Mouse (Mus musculus) embryonic facial prominence, embryonic 12.5 days (tissue): Measurements from ENCODE around the gene 1500011B03Rik. TPM values are rescaled to one million over a fixed set of nuclear protein-coding genes. Genes with fewer than 3 reads are reported as not detected.

Source experiments
- ATAC-seq: fragments of 200-750 bp; cut with Nextera tagmentation; 2 replicates; pipeline ENCODE4 v1.8.0; 2017; ENCODE audit not compliant: insufficient number of reproducible peaks, insufficient read depth, low FRiP score, low TSS enrichment
- H3K27ac ChIP-seq: fragments of 300-500 bp; sonication (generic); 2 replicates; pipeline ENCODE4 v1.5.1; 2016; ENCODE audit warnings: mild to moderate bottlenecking
- H3K27me3 ChIP-seq: fragments of 300-500 bp; sonication (generic); 2 replicates; pipeline ENCODE4 v1.6.1; 2016; ENCODE audit warnings: mild to moderate bottlenecking, moderate library complexity
- H3K36me3 ChIP-seq: fragments of 300-500 bp; sonication (generic); 2 replicates; pipeline ENCODE4 v1.6.1; 2016; ENCODE audit warnings: mild to moderate bottlenecking
- H3K4me1 ChIP-seq: fragments of 300-500 bp; sonication (generic); 2 replicates; pipeline ENCODE4 v1.6.1; 2016
- H3K4me2 ChIP-seq: fragments of 300-500 bp; sonication (generic); replicated peaks from 2 replicates; pipeline ENCODE4 v1.6.1; 2016; ENCODE audit warnings: mild to moderate bottlenecking, moderate library complexity
- H3K4me3 ChIP-seq: fragments of 300-500 bp; sonication (generic); 2 replicates; pipeline ENCODE4 v1.5.1; 2016; ENCODE audit warnings: mild to moderate bottlenecking
- H3K9ac ChIP-seq: fragments of 300-500 bp; sonication (generic); 2 replicates; pipeline ENCODE4 v1.6.1; 2016; ENCODE audit warnings: mild to moderate bottlenecking, moderate library complexity
- H3K9me3 ChIP-seq: fragments of 300-500 bp; sonication (generic); 2 replicates; pipeline ENCODE4 v1.6.1; 2016; ENCODE audit warnings: mild to moderate bottlenecking, moderate library complexity
- WGBS: fragments of 180-500 bp; shearing (Covaris S2); methylation state at CpG from one replicate; pipeline ENCODE4 v1.1.7; 2016; 5-methylcytosine and 5-hydroxymethylcytosine counted together
- polyA plus RNA-seq: library from polyadenylated mRNA; unstranded; fragments of >200 nt; fragmentation: Nextera tagmentation; extraction: Ambion mirVana; gene quantifications from 2 replicates; pipeline ENCODE4 v1.2.1, GENCODE M21; 2016

The 1500011B03Rik gene
- polyA plus RNA-seq, 1 experiment from 2014 or later: 113 TPM

GRCm38 (mm10) chr5:114776174-114776573 lies 47.1 kb downstream of the 1500011B03Rik start:
- H3K9ac ChIP-seq: no peak overlapping the region
- peak overlapping the region; percentile 73 for H3K4me2 ChIP-seq
- ATAC-seq: no peak
- peak overlapping the region; percentile 99 for H3K4me3 ChIP-seq
- 73% methylated on average over 7 of the region's 7 CpGs for WGBS
- no peaks in the 10 kb centered on the region for H3K9me3 ChIP-seq
- H3K27ac ChIP-seq: no peak overlapping the region
- H3K27me3 ChIP-seq: no peaks in the 10 kb centered on the region
- H3K36me3 ChIP-seq: no peaks in the 10 kb centered on the region
- peaks cover 18% of the 10 kb centered on the region for H3K4me1 ChIP-seq

- under 1% methylated on average over 45 of the region's 63 CpGs for WGBS
- no peaks in the 10 kb centered on the region for H3K9me3 ChIP-seq
- H3K4me2 ChIP-seq: peak within 1 kb of the TSS; percentile 73
- peak within 1 kb of the TSS; percentile 97 for H3K9ac ChIP-seq
- 0 out of 2 replicates have a peak, but pooled peaks have one; percentile 3 for ATAC-seq
- H3K4me1 ChIP-seq: peaks cover 18% of the 10 kb centered on the region
- peak within 1 kb of the TSS; percentile 92 for H3K27ac ChIP-seq
- H3K36me3 ChIP-seq: no peaks in the 10 kb centered on the region
- peak within 1 kb of the TSS; percentile 99 for H3K4me3 ChIP-seq
- no peaks in the 10 kb centered on the region for H3K27me3 ChIP-seq
These were observed 48.0 kb downstream of the 1500011B03Rik start, which contains the start of gene Git2 for GRCm38 (mm10) chr5:114775056-114775979. Gene Git2, minus strand, starts transcription at chr5:114775517.

GRCm38 (mm10) chr5:114774403-114775051 lies 48.7 kb downstream of the 1500011B03Rik start, which contains the start of gene Ankrd13a:
Gene Ankrd13a, plus strand, starts transcription at chr5:114774677.
- Histone ChIP-seq H3K4me1 (peaks cover 18% of the 10 kb centered on the region), H3K4me3 (peak within 1 kb of the TSS; percentile 99), H3K27ac (peak within 1 kb of the TSS; percentile 92), H3K9ac (peak within 1 kb of the TSS; percentile 97), H3K27me3 (no peaks in the 10 kb centered on the region), H3K4me2 (peak within 1 kb of the TSS; percentile 73), H3K9me3 (no peaks in the 10 kb centered on the region), H3K36me3 (no peaks in the 10 kb centered on the region)
- peak; percentile 81 for ATAC-seq
- under 1% methylated on average over 55 of the region's 73 CpGs for WGBS

GRCm38 (mm10) chr5:114773780-114774179 lies 49.5 kb downstream of the 1500011B03Rik start:
- no peaks in the 10 kb centered on the region for H3K36me3 ChIP-seq
- 1% methylated on average over 11 of the region's 11 CpGs for WGBS
- peak overlapping the region; percentile 73 for H3K4me2 ChIP-seq
- peak overlapping the region; percentile 97 for H3K9ac ChIP-seq
- H3K27ac ChIP-seq: peak overlapping the region; percentile 92
- H3K4me1 ChIP-seq: peaks cover 18% of the 10 kb centered on the region
- H3K9me3 ChIP-seq: no peaks in the 10 kb centered on the region
- peak overlapping the region; percentile 99 for H3K4me3 ChIP-seq
- ATAC-seq: no peak
- H3K27me3 ChIP-seq: no peaks in the 10 kb centered on the region

- peak overlapping the region; percentile 97 for H3K9ac ChIP-seq
- H3K4me3 ChIP-seq: peak overlapping the region; percentile 99
- H3K36me3 ChIP-seq: no peaks in the 10 kb centered on the region
- under 1% methylated on average over 41 of the region's 52 CpGs for WGBS
- peak overlapping the region; percentile 92 for H3K27ac ChIP-seq
- H3K4me2 ChIP-seq: peak overlapping the region; percentile 73
- ATAC-seq: peak; percentile 81
- H3K27me3 ChIP-seq: no peaks in the 10 kb centered on the region
- peaks cover 18% of the 10 kb centered on the region for H3K4me1 ChIP-seq
- no peaks in the 10 kb centered on the region for H3K9me3 ChIP-seq
These were observed 50.0 kb downstream of the 1500011B03Rik start for GRCm38 (mm10) chr5:114773211-114773710.

- peak; percentile 49 for ATAC-seq
- peak overlapping the region; percentile 92 for H3K27ac ChIP-seq
- 3% methylated on average over 23 of the region's 57 CpGs for WGBS
- peak overlapping the region; percentile 73 for H3K4me2 ChIP-seq
- H3K9me3 ChIP-seq: no peaks in the 10 kb centered on the region
- H3K4me3 ChIP-seq: peak overlapping the region; percentile 99
- H3K4me1 ChIP-seq: peaks cover 18% of the 10 kb centered on the region
- H3K27me3 ChIP-seq: no peaks in the 10 kb centered on the region
- no peaks in the 10 kb centered on the region for H3K36me3 ChIP-seq
- peak overlapping the region; percentile 97 for H3K9ac ChIP-seq
These were observed 50.6 kb downstream of the 1500011B03Rik start for GRCm38 (mm10) chr5:114772456-114773203.

GRCm38 (mm10) chr5:114771796-114772195 lies 51.5 kb downstream of the 1500011B03Rik start:
- 0 out of 2 replicates have a peak overlapping the region, but pooled peaks have one; percentile 99 for H3K4me3 ChIP-seq
- H3K36me3 ChIP-seq: no peaks in the 10 kb centered on the region
- peak overlapping the region; percentile 73 for H3K4me2 ChIP-seq
- H3K4me1 ChIP-seq: peaks cover 18% of the 10 kb centered on the region
- H3K27ac ChIP-seq: no peak overlapping the region
- no peaks in the 10 kb centered on the region for H3K9me3 ChIP-seq
- 74% methylated on average over 8 of the region's 8 CpGs for WGBS
- no peak for ATAC-seq
- no peaks in the 10 kb centered on the region for H3K27me3 ChIP-seq
- no peak overlapping the region for H3K9ac ChIP-seq

- WGBS: 91% methylated on average over 8 of the region's 8 CpGs
- no peak for ATAC-seq
- H3K27me3 ChIP-seq: no peaks in the 10 kb centered on the region
These were observed 53.5 kb downstream of the 1500011B03Rik start for GRCm38 (mm10) chr5:114769786-114770185.

GRCm38 (mm10) chr5:114767185-114767584 lies 56.1 kb downstream of the 1500011B03Rik start:
- Histone ChIP-seq H3K36me3 (peaks cover 41% of the 10 kb centered on the region), H3K27me3 (no peaks in the 10 kb centered on the region), H3K4me1 (peaks cover 7% of the 10 kb centered on the region), H3K9ac (no peak overlapping the region), H3K27ac (no peak overlapping the region), H3K4me3 (no peak overlapping the region), H3K4me2 (no peak overlapping the region), H3K9me3 (no peaks in the 10 kb centered on the region)
- 84% methylated on average over 7 of the region's 7 CpGs for WGBS
- ATAC-seq: no peak

More at GRCm38 (mm10) chr5:114769786-114770185, 53.5 kb downstream of the 1500011B03Rik start:
- no peak overlapping the region for H3K27ac ChIP-seq
- H3K9me3 ChIP-seq: no peaks in the 10 kb centered on the region
- H3K36me3 ChIP-seq: peaks cover 16% of the 10 kb centered on the region
- H3K4me3 ChIP-seq: no peak overlapping the region
- no peak overlapping the region for H3K4me2 ChIP-seq
- no peak overlapping the region for H3K9ac ChIP-seq
- H3K4me1 ChIP-seq: peaks cover 11% of the 10 kb centered on the region

- H3K4me1 ChIP-seq: peaks cover 2% of the 10 kb centered on the region; the same call in 1 of the 2 replicates
- H3K36me3 ChIP-seq: peaks cover 43% of the 10 kb centered on the region
- H3K9ac ChIP-seq: no peak overlapping the region
- no peak overlapping the region for H3K4me2 ChIP-seq
- H3K4me3 ChIP-seq: no peak overlapping the region
- no peaks in the 10 kb centered on the region for H3K27me3 ChIP-seq
- ATAC-seq: no peak
- no peaks in the 10 kb centered on the region for H3K9me3 ChIP-seq
- WGBS: 95% methylated on average over 8 of the region's 8 CpGs
- no peak overlapping the region for H3K27ac ChIP-seq
These were observed 56.6 kb downstream of the 1500011B03Rik start for GRCm38 (mm10) chr5:114766686-114767085.
